Mouse (Mus musculus) liver, embryonic 14.5 days (tissue): ENCODE measurements at regions not wholly inside any gene's neighbourhood (a gene's known extent, or its start where the extent isn't known, plus 50 kb on each side); places are given as distances from the start of the nearest gene placed in this dataset.
"Not testable (repeated sequence)": the region's sequence is repeated elsewhere in the genome, so short reads cannot be mapped to it uniquely, and the experiment has no call there.

Experiments used
- ATAC-seq: fragments of 200-750 bp; cut with Nextera tagmentation; 2 replicates; pipeline ENCODE4 v1.8.0; 2017; ENCODE audit warnings: moderate number of reproducible peaks, mild to moderate bottlenecking, moderate library complexity; ENCODE audit not compliant: insufficient read depth
- DNase-seq, 3 experiments: peaks; one replicate each; pipeline ENCODE4 v3.0.0-alpha.2; 2012 to 2013; ENCODE audit warnings: low read depth in 3 of 3, low spot score in 3 of 3
- H3K27ac ChIP-seq: fragments of 300-500 bp; sonication (generic); 2 replicates; pipeline ENCODE4 v1.5.1; 2014; ENCODE audit warnings: moderate library complexity, mild to moderate bottlenecking, control low read depth, inconsistent platforms
- H3K27me3 ChIP-seq: fragments of 300-500 bp; sonication (generic); 2 replicates; pipeline ENCODE4 v1.6.1; 2014; ENCODE audit warnings: mild to moderate bottlenecking, low read length, moderate library complexity; ENCODE audit not compliant: control insufficient read depth, insufficient read depth
- H3K36me3 ChIP-seq: fragments of 300-500 bp; sonication (generic); replicated peaks from 2 replicates; pipeline ENCODE4 v1.6.1; 2014; ENCODE audit warnings: low read depth; ENCODE audit not compliant: control insufficient read depth, insufficient read depth
- H3K4me1 ChIP-seq, 2 experiments: fragments of 200-500 bp in 1 of 2; fragments of 300-500 bp in 1 of 2; sonication (generic) in 1 of 2; replicated peaks; 2 replicates each; pipeline ENCODE4 v1.6.1; 2012 to 2014; ENCODE audit warnings: antibody characterized with exemption in 1 of 2, inconsistent platforms in 1 of 2, low read length in 1 of 2; ENCODE audit not compliant: control insufficient read depth in 2 of 2, insufficient read depth in 2 of 2
- H3K4me2 ChIP-seq: fragments of 300-500 bp; sonication (generic); 2 replicates; pipeline ENCODE4 v1.6.1; 2014; ENCODE audit warnings: low read depth, mild to moderate bottlenecking, control low read depth, moderate library complexity
- H3K4me3 ChIP-seq, 2 experiments: fragments of 200-500 bp in 1 of 2; fragments of 300-500 bp in 1 of 2; sonication (generic) in 1 of 2; 2 replicates each; pipeline ENCODE4 v1.5.1; 2012 to 2014; ENCODE audit warnings: low read depth in 2 of 2, low read length in 2 of 2, mild to moderate bottlenecking in 2 of 2, control low read depth in 1 of 2, inconsistent platforms in 1 of 2, moderate library complexity in 1 of 2; ENCODE audit not compliant: insufficient read depth in 1 of 2
- H3K9ac ChIP-seq: fragments of 300-500 bp; sonication (generic); replicated peaks from 2 replicates; pipeline ENCODE4 v1.6.1; 2014; ENCODE audit warnings: mild to moderate bottlenecking, control low read depth, moderate library complexity
- H3K9me3 ChIP-seq: fragments of 300-500 bp; sonication (generic); 2 replicates; pipeline ENCODE4 v1.6.1; 2016; ENCODE audit warnings: low read length, mixed read lengths; ENCODE audit not compliant: control insufficient read depth
- CTCF ChIP-seq: IDR thresholded peaks from 2 replicates; pipeline ENCODE4 v1.5.1; 2016; ENCODE audit warnings: antibody characterized with exemption, low read depth, control low read depth
- EP300 ChIP-seq: IDR thresholded peaks from 2 replicates; pipeline ENCODE4 v1.6.1; 2016; ENCODE audit warnings: antibody characterized with exemption, low read depth
- WGBS: fragments of 180-500 bp; shearing (Covaris S2); extraction: QIAGEN DNeasy Blood & Tissue Kit; methylation state at CpG from one replicate; pipeline ENCODE4 v1.1.7; 2014; ENCODE audit not compliant: insufficient replicate concordance; 5-methylcytosine and 5-hydroxymethylcytosine counted together

- Histone ChIP-seq H3K4me2 (no peak overlapping the region), H3K27me3 (no peaks in the 10 kb centered on the region), H3K9me3 (no peaks in the 10 kb centered on the region), H3K27ac (no peak overlapping the region), H3K9ac (no peak overlapping the region), H3K4me3 (no peak overlapping the region), H3K36me3 (no peaks in the 10 kb centered on the region), H3K4me1 (no peaks in the 10 kb centered on the region)
- ATAC-seq (no peak), DNase-seq (no peak)
- TF ChIP-seq EP300 (no peak), CTCF (no peak)
- 29% methylated on average over 2 of the region's 2 CpGs for WGBS
Observed at GRCm38 (mm10) chr6:60657117-60657911, 172.3 kb downstream of the Snca start.

GRCm38 (mm10) chr6:60646983-60647617 lies 182.6 kb downstream of the Snca start:
- H3K4me3 ChIP-seq, H3K4me1 ChIP-seq, ATAC-seq, H3K4me2 ChIP-seq, H3K27ac ChIP-seq, DNase-seq, H3K36me3 ChIP-seq, H3K9me3 ChIP-seq, H3K27me3 ChIP-seq, H3K9ac ChIP-seq: not testable (repeated sequence)
- WGBS: 24% methylated on average over 2 of the region's 2 CpGs

DNA sequence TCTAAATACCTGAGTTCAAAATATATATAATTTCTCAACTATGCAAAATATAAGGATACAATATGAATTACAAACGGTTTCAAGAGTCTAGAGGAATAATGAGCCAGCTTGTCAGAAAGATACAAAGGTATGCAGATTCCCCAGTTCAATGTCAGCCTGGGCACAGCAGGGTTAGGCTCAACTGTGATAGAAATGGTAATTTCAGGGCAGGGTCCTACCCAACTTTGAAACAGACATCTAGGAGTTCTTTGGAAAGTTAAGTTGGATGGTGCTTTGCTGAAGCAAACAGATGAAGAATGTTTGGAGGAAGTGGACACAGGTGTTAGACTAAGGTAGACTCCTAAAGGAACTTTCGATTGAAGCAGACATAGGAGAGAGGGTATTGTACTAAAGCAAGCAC lies 187.4 kb downstream of the Snca start:
- TF ChIP-seq EP300 (no peak), CTCF (no peak)
- Histone ChIP-seq H3K9me3 (no peaks in the 10 kb centered on the region), H3K4me2 (no peak overlapping the region), H3K27me3 (no peaks in the 10 kb centered on the region), H3K4me3 (no peak overlapping the region), H3K36me3 (no peaks in the 10 kb centered on the region), H3K4me1 (no peaks in the 10 kb centered on the region), H3K9ac (no peak overlapping the region), H3K27ac (no peak overlapping the region)
- no peak for DNase-seq
- ATAC-seq: no peak
- 26% methylated on average over 2 of the region's 2 CpGs for WGBS

- ATAC-seq: no peak
- DNase-seq: no peak
- Histone ChIP-seq H3K4me2 (no peak overlapping the region), H3K27ac (no peak overlapping the region), H3K4me1 (no peaks in the 10 kb centered on the region), H3K27me3 (no peaks in the 10 kb centered on the region), H3K9ac (no peak overlapping the region), H3K9me3 (no peaks in the 10 kb centered on the region), H3K36me3 (no peaks in the 10 kb centered on the region), H3K4me3 (no peak overlapping the region)
- TF ChIP-seq EP300 (no peak), CTCF (no peak)
Observed at GRCm38 (mm10) chr6:60616313-60616712, 213.3 kb downstream of the Snca start.

DNA sequence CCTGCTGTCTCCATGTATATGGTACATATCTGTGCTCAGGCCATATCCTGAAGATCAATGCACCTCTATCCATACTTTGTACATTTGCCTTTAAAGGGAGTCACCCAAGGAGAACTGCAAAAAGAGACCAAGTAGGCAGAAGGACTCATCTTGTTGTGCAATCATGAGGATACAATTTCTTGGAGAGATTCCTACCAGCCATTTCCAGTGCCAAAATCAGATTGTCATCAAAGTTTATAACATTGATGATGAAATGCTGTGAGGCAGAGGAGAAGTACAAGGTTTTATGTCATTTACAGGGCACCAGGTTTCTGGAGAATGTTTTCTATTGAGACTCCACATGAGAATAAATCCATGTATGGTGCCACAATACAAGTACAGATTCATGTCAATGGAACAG lies 229.5 kb downstream of the Snca start:
- TF ChIP-seq EP300: no peak
- TF ChIP-seq CTCF: no peak
- no peak overlapping the region for H3K4me3 ChIP-seq
- H3K27me3 ChIP-seq: no peaks in the 10 kb centered on the region
- no peak overlapping the region for H3K4me2 ChIP-seq
- H3K4me1 ChIP-seq: no peaks in the 10 kb centered on the region
- no peak overlapping the region for H3K9ac ChIP-seq
- ATAC-seq (no peak), DNase-seq (no peak)
- H3K9me3 ChIP-seq: no peaks in the 10 kb centered on the region
- H3K36me3 ChIP-seq: no peaks in the 10 kb centered on the region
- no peak overlapping the region for H3K27ac ChIP-seq
